Comparison of ENCODE assay signal across 30 mouse cellular contexts in genomic region chr2:153139158-153139557, GRCm38 (mm10). TPM values are rescaled to one million over a fixed set of nuclear protein-coding genes. Genes with fewer than 3 reads are reported as not detected.
DNase-seq lines count a peak whose midpoint lies in the region; ATAC-seq and TF ChIP-seq lines count a peak whose summit lies in the region.
"Had no signal": no experiment of that assay in that cellular context is flagged by ENCODE, and none has a peak within 500 bp of the region (broad histone marks: within the 10 kb centered on the region; RNA-seq: fewer than 3 reads in every experiment).

No protein-coding gene starts in this region.

- no peaks in the 10 kb centered on the region for H3K36me3 ChIP-seq in neural tube, embryonic 13.5 days
- H3K36me3 ChIP-seq in neural tube, embryonic 15.5 days, result no peaks in the 10 kb centered on the region
- H3K36me3 ChIP-seq in stomach, postnatal 0 days (ENCODE audit: control insufficient read depth, insufficient read depth, low read length), result no peaks in the 10 kb centered on the region
- H3K36me3 ChIP-seq: embryonic facial prominence, embryonic 10.5 days; embryonic facial prominence, embryonic 13.5 days; forebrain, embryonic 12.5 days; forebrain, embryonic 15.5 days; heart, embryonic 12.5 days; heart, embryonic 15.5 days; hindbrain, embryonic 10.5 days had no signal

- H3K9ac ChIP-seq in neural tube, embryonic 13.5 days, result no peak overlapping the region
- H3K9ac ChIP-seq in neural tube, embryonic 15.5 days (replicated peaks), result no peak overlapping the region
- H3K9ac ChIP-seq in stomach, postnatal 0 days (ENCODE audit: low read length), result no peak overlapping the region
- H3K9ac ChIP-seq: embryonic facial prominence, embryonic 13.5 days; forebrain, embryonic 12.5 days; forebrain, embryonic 15.5 days; heart, embryonic 12.5 days; heart, embryonic 15.5 days; hindbrain, embryonic 14.5 days had no signal

- H3K9me3 ChIP-seq in neural tube, embryonic 13.5 days, result no peaks in the 10 kb centered on the region
- H3K9me3 ChIP-seq in neural tube, embryonic 15.5 days (replicated peaks), result no peaks in the 10 kb centered on the region
- no peaks in the 10 kb centered on the region for H3K9me3 ChIP-seq in stomach, postnatal 0 days (ENCODE audit: control insufficient read depth, low read length)
- H3K9me3 ChIP-seq: embryonic facial prominence, embryonic 10.5 days; embryonic facial prominence, embryonic 13.5 days; forebrain, embryonic 12.5 days; forebrain, embryonic 15.5 days; heart, embryonic 12.5 days; heart, embryonic 15.5 days; hindbrain, embryonic 10.5 days had no signal

- H3K4me1 ChIP-seq in neural tube, embryonic 13.5 days (replicated peaks), result no peaks in the 10 kb centered on the region; the same call in 1 of the 2 replicates
- H3K4me1 ChIP-seq in neural tube, embryonic 15.5 days, result peaks cover 14% of the 10 kb centered on the region; the same call in 1 of the 2 replicates
- no peaks in the 10 kb centered on the region for H3K4me1 ChIP-seq in stomach, postnatal 0 days (replicated peaks; ENCODE audit: control insufficient read depth, insufficient read depth)

- WGBS in neural tube, embryonic 13.5 days, result 83% methylated on average over 7 of the region's 7 CpGs
- 85% methylated on average over 7 of the region's 7 CpGs for WGBS in neural tube, embryonic 15.5 days
- WGBS in stomach, postnatal 0 days, result 68% methylated on average over 7 of the region's 7 CpGs

- H3K4me3 ChIP-seq in neural tube, embryonic 13.5 days, result no peak overlapping the region
- H3K4me3 ChIP-seq in neural tube, embryonic 15.5 days (replicated peaks), result no peak overlapping the region
- no peak overlapping the region for H3K4me3 ChIP-seq in stomach, postnatal 0 days (ENCODE audit: low read depth, low read length)
- H3K4me3 ChIP-seq: embryonic facial prominence, embryonic 10.5 days; embryonic facial prominence, embryonic 13.5 days; erythroblast, embryonic 14.5 days; forebrain, embryonic 12.5 days; forebrain, embryonic 15.5 days; heart, embryonic 12.5 days; heart, embryonic 15.5 days; hindbrain, embryonic 10.5 days had no signal

- H3K27ac ChIP-seq in neural tube, embryonic 13.5 days (replicated peaks), result 0 out of 2 replicates have a peak overlapping the region, but pooled peaks have one; percentile 52
- no peak overlapping the region for H3K27ac ChIP-seq in neural tube, embryonic 15.5 days (replicated peaks)
- no peak overlapping the region for H3K27ac ChIP-seq in stomach, postnatal 0 days (replicated peaks)
- H3K27ac ChIP-seq: embryonic facial prominence, embryonic 10.5 days; forebrain, embryonic 12.5 days; forebrain, embryonic 15.5 days; hindbrain, embryonic 10.5 days; hindbrain, postnatal 0 days had no signal

- TF ChIP-seq CTCF in stomach, postnatal 0 days (IDR thresholded peaks at IDR 0.05; ENCODE audit: low read depth), result no peak

- DNase-seq in R1 (ENCODE audit: low read depth, low spot score), result peak; percentile 40
- DNase-seq in stomach, postnatal 0 days (ENCODE audit: low spot score), result peak; percentile 23
- DNase-seq in kidney, adult 9 months, result no peak
- no peak for DNase-seq in cerebellum, adult 9-11 months
- DNase-seq: adrenal gland, adult 8-10 months; adrenal gland, postnatal 36 days; cerebellum, adult 18-20 months; cerebellum, adult 9-10 months; cerebellum, postnatal 25 days; embryo, embryonic 11 days; gastrocnemius, postnatal 25 days; heart, adult 18-20 months; heart, postnatal 10 days; heart, postnatal 36 days had no signal

- TF ChIP-seq EP300 in stomach, postnatal 0 days (optimal IDR thresholded peaks at IDR 0.05), result no peak

- no peak overlapping the region for H3K4me2 ChIP-seq in neural tube, embryonic 13.5 days
- no peak overlapping the region for H3K4me2 ChIP-seq in neural tube, embryonic 15.5 days
- H3K4me2 ChIP-seq in stomach, postnatal 0 days (replicated peaks; ENCODE audit: low read depth), result no peak overlapping the region
- H3K4me2 ChIP-seq: embryonic facial prominence, embryonic 13.5 days; forebrain, embryonic 12.5 days; forebrain, embryonic 15.5 days; hindbrain, embryonic 14.5 days had no signal

- no peaks in the 10 kb centered on the region for H3K27me3 ChIP-seq in neural tube, embryonic 13.5 days
- H3K27me3 ChIP-seq in neural tube, embryonic 15.5 days (replicated peaks), result no peaks in the 10 kb centered on the region
- H3K27me3 ChIP-seq in stomach, postnatal 0 days (ENCODE audit: control insufficient read depth, insufficient read depth, low read length), result no peaks in the 10 kb centered on the region
- H3K27me3 ChIP-seq: embryonic facial prominence, embryonic 13.5 days; Patski had no signal

- ATAC-seq in neural tube, embryonic 13.5 days (ENCODE audit: low read depth), result no peak
- no peak for ATAC-seq in neural tube, embryonic 15.5 days (ENCODE audit: low FRiP score)
- ATAC-seq in stomach, postnatal 0 days (ENCODE audit: low FRiP score, low TSS enrichment), result peak; percentile 51; the same call in 1 of the 2 replicates
- ATAC-seq: activated CD4-positive, CD25-positive, alpha-beta regulatory T cell, adult 4 months; CD4-positive, CD25-positive, alpha-beta regulatory T cell, adult 4 months; forebrain, embryonic 15.5 days; hindbrain, postnatal 0 days; inflammation-experienced regulatory T-cells, adult 6 months had no signal

RNA-seq across cellular contexts. Expression of gene Tm9sf4, which starts 21.9 kb away (rescaled TPM):
- 69.7 and 81.7 TPM in 2 replicates for polyA plus RNA-seq in neural tube, embryonic 13.5 days (2015; fragmentation: Nextera tagmentation; extraction: Ambion mirVana)
- 83.0 and 83.7 TPM in 2 replicates for polyA plus RNA-seq in neural tube, embryonic 15.5 days (2015; fragmentation: Nextera tagmentation; extraction: Ambion mirVana)
- 44.0 and 45.6 TPM in 2 replicates for polyA plus RNA-seq in stomach, postnatal 0 days (2015; fragmentation: Nextera tagmentation; extraction: Ambion mirVana)

RNA-seq across cellular contexts. Expression of gene Hck, which starts 30.9 kb away (rescaled TPM):
- 2.3 and 3.1 TPM in 2 replicates for polyA plus RNA-seq in neural tube, embryonic 13.5 days (2015; fragmentation: Nextera tagmentation; extraction: Ambion mirVana)
- 3.2 and 4.0 TPM in 2 replicates for polyA plus RNA-seq in neural tube, embryonic 15.5 days (2015; fragmentation: Nextera tagmentation; extraction: Ambion mirVana)
- polyA plus RNA-seq in stomach, postnatal 0 days (2015; fragmentation: Nextera tagmentation; extraction: Ambion mirVana), result 3.2 and 3.6 TPM in 2 replicates

Comparison
In these comparisons a context has a peak if more than half of its experiments do, and no peak if none do; other contexts are left out.
1. DNase-seq: peak in R1 (single experiment) and stomach, postnatal 0 days (single experiment); none in kidney, adult 9 months (single experiment) and cerebellum, adult 9-11 months (single experiment).